Mouse (Mus musculus) MEL (cell line): ENCODE measurements at regions not wholly inside any gene's neighbourhood (a gene's known extent, or its start where the extent isn't known, plus 50 kb on each side); places are given as distances from the start of the nearest gene placed in this dataset.

Experiments
- CHD2 ChIP-seq: IDR thresholded peaks from 2 replicates; pipeline ENCODE4 v1.6.1; 2011; ENCODE audit warnings: low read length, improper control_type of control experiment
- POLR2A ChIP-seq, 2 experiments: IDR thresholded peaks; 2 replicates each; pipeline ENCODE4 v1.6.1; 2011 to 2012; ENCODE audit warnings: low read length in 2 of 2, mild to moderate bottlenecking in 2 of 2, control low read depth in 1 of 2, improper control_type of control experiment in 1 of 2, low read depth in 1 of 2, moderate library complexity in 1 of 2; ENCODE audit not compliant: control insufficient read depth in 1 of 2, insufficient read depth in 1 of 2, poor library complexity in 1 of 2

DNA sequence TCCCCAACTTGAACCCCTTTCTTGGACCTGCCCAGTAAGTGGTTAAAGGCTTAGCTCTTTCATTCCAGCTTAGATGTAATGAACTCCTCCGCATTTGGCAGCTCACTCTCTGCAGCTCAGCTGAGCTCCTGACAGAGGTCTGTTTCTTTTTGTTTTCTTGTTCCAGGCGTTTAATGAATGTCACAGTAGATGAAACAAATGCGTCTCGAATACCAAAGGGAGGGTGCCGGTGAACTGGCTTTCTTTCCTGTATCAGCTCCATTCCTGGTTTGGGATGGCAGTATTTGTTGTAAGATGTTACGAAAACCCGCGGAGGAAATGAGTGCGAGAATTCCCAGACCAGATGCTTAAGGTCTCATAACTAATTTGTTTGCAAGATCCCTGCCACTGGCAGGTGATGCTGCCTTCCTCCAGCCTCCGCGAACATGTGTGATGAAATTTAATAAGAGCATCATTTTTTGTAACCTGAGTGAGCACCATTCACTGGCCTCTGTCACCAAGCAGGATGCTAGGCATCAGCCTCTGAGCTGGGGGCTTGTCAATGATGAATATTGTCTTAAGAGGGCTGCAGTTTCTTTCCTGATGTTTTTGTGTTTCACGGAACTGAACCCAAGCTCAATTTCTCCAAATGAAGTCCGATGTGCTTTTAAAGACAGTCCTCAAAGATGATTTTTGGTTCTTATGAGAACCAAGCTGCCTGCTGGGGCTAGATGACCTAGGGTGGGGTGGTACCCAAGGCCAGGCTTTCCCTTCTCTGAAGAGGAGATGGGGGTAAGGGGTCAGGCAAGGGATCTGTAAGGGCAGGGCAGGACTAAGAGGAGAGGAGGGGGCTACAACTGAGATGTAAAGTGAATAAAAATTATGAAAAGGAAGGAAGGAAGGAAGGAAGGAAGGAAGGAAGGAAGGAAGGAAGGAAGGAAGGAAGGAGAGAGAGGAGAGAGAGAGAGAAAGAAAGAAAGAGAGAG, 250.1 kb upstream of the Prkcq start:
- TF ChIP-seq POLR2A (IDR thresholded peaks at IDR 0.05; ENCODE audit: control insufficient read depth in 1 of 2, insufficient read depth in 1 of 2, low read depth in 1 of 2, low read length in 2 of 2, poor library complexity in 1 of 2) = no peak
- TF ChIP-seq CHD2 = no peak
